Mouse (Mus musculus) cerebellum, adult 2 months (tissue): ENCODE measurements around the gene Nacc1. TPM values are rescaled to one million over a fixed set of nuclear protein-coding genes. Genes with fewer than 3 reads are reported as not detected.

Experiments used
- DNase-seq, 2 experiments: peaks; one replicate each; pipeline ENCODE4 v3.0.0; 2021
- H3K27ac ChIP-seq: fragments of 200-500 bp; 2 replicates; pipeline ENCODE4 v1.5.1; 2012; ENCODE audit warnings: low read length, control low read depth, inconsistent platforms; ENCODE audit not compliant: insufficient read depth
- H3K27me3 ChIP-seq: fragments of 200-500 bp; 2 replicates; pipeline ENCODE4 v1.6.1; 2012; ENCODE audit warnings: inconsistent platforms, mild to moderate bottlenecking, low read length, moderate library complexity; ENCODE audit not compliant: control insufficient read depth, insufficient read depth
- H3K4me1 ChIP-seq: fragments of 200-500 bp; 2 replicates; pipeline ENCODE4 v1.6.1; 2011; ENCODE audit warnings: low read length; ENCODE audit not compliant: control insufficient read depth, insufficient read depth
- H3K4me3 ChIP-seq: fragments of 200-500 bp; replicated peaks from 2 replicates; pipeline ENCODE3; 2011; ENCODE audit warnings: mild to moderate bottlenecking, low read depth, low read length, control low read depth; ENCODE audit not compliant: insufficient read depth
- CTCF ChIP-seq: fragments of 200-500 bp; IDR thresholded peaks from 2 replicates; pipeline ENCODE4 v1.5.1; 2011; ENCODE audit warnings: low read depth, mild to moderate bottlenecking, control low read depth, low read length, moderate library complexity, borderline replicate concordance; ENCODE audit not compliant: insufficient read depth
- POLR2A ChIP-seq: fragments of 200-500 bp; IDR thresholded peaks from 2 replicates; pipeline ENCODE4 v1.6.1; 2011; ENCODE audit warnings: low read length, control low read depth, borderline replicate concordance; ENCODE audit not compliant: insufficient read depth
- WGBS: fragments of 180-500 bp; shearing (Covaris S2); methylation state at CpG from one replicate; pipeline ENCODE4 v1.1.7; 2018; 5-methylcytosine and 5-hydroxymethylcytosine counted together
- polyA plus RNA-seq: library from polyadenylated mRNA; depleted of rRNA; stranded (reverse); fragments of >200 nt; gene quantifications from 2 replicates; pipeline ENCODE4 v1.2.3, GENCODE M21; 2012

The Nacc1 gene
- polyA plus RNA-seq, 1 experiment: 91.0 TPM

- Histone ChIP-seq H3K4me3 (peak overlapping the region; percentile 98), H3K27ac (peak overlapping the region; percentile 96), H3K4me1 (peaks cover 3% of the 10 kb centered on the region; the same call in 1 of the 2 replicates), H3K27me3 (no peaks in the 10 kb centered on the region)
- TF ChIP-seq CTCF (no peak), POLR2A (peak; percentile 74; the same call in 1 of the 2 replicates)
- 2% methylated on average over 43 of the region's 43 CpGs for WGBS
- DNase-seq: peak; percentile 98
These were observed 24.0 kb downstream of the Nacc1 start for GRCm38 (mm10) chr8:84663483-84664327.

GRCm38 (mm10) chr8:84662581-84663065, 25.0 kb downstream of the Nacc1 start, which contains the start of gene Ier2:
TSS of gene Ier2 (minus strand) at chr8:84662852.
- under 1% methylated on average over 27 of the region's 27 CpGs for WGBS

GRCm38 (mm10) chr8:84661961-84662571, 25.6 kb downstream of the Nacc1 start:
- TF ChIP-seq POLR2A (no peak), CTCF (no peak)
- Histone ChIP-seq H3K4me1 (peaks cover 3% of the 10 kb centered on the region; the same call in 1 of the 2 replicates), H3K27ac (peak overlapping the region; percentile 48), H3K27me3 (no peaks in the 10 kb centered on the region), H3K4me3 (peak overlapping the region; percentile 66)
- under 1% methylated on average over 61 of the region's 61 CpGs for WGBS
- peak in 1 of 2 experiments; percentile 52 for DNase-seq

More at GRCm38 (mm10) chr8:84662581-84663065, 25.0 kb downstream of the Nacc1 start, which contains the start of gene Ier2:
- no peak for TF ChIP-seq CTCF
- peak; percentile 100 for TF ChIP-seq POLR2A
- Histone ChIP-seq H3K27ac (peak within 1 kb of the TSS; percentile 78), H3K4me1 (peaks cover 3% of the 10 kb centered on the region; the same call in 1 of the 2 replicates), H3K4me3 (peak within 1 kb of the TSS; percentile 66), H3K27me3 (no peaks in the 10 kb centered on the region)
- peak; percentile 97 for DNase-seq

GRCm38 (mm10) chr8:84661458-84661871, 26.2 kb downstream of the Nacc1 start:
- TF ChIP-seq CTCF (no peak), POLR2A (peak; percentile 23; the same call in 1 of the 2 replicates)
- no peaks in the 10 kb centered on the region for H3K27me3 ChIP-seq
- H3K4me3 ChIP-seq: peak overlapping the region; percentile 66
- peak; percentile 80 to 85 for DNase-seq
- peak overlapping the region; percentile 48 for H3K27ac ChIP-seq
- H3K4me1 ChIP-seq: peaks cover 6% of the 10 kb centered on the region; the same call in 1 of the 2 replicates
- 1% methylated on average over 24 of the region's 24 CpGs for WGBS

GRCm38 (mm10) chr8:84660819-84661457, 26.7 kb downstream of the Nacc1 start:
- peak in 1 of 2 experiments; percentile 42 for DNase-seq
- Histone ChIP-seq H3K27me3 (no peaks in the 10 kb centered on the region), H3K27ac (0 out of 2 replicates have a peak overlapping the region, but pooled peaks have one; percentile 48), H3K4me1 (peaks cover 6% of the 10 kb centered on the region; the same call in 1 of the 2 replicates), H3K4me3 (peak overlapping the region; percentile 66)
- WGBS: 19% methylated on average over 20 of the region's 20 CpGs
- TF ChIP-seq CTCF: no peak
- TF ChIP-seq POLR2A: no peak

- peak overlapping the region; percentile 66 for H3K4me3 ChIP-seq
- H3K27me3 ChIP-seq: no peaks in the 10 kb centered on the region
- peak in 1 of 2 experiments; percentile 33 for DNase-seq
- WGBS: 38% methylated on average over 33 of the region's 33 CpGs
- H3K4me1 ChIP-seq: peaks cover 6% of the 10 kb centered on the region; the same call in 1 of the 2 replicates
- TF ChIP-seq CTCF (no peak), POLR2A (no peak)
- no peak overlapping the region for H3K27ac ChIP-seq
These were observed 27.5 kb downstream of the Nacc1 start for GRCm38 (mm10) chr8:84659936-84660818.
